Mouse (Mus musculus) embryonic facial prominence, embryonic 10.5 days (tissue): ENCODE measurements around the gene Slc12a5. TPM values are rescaled to one million over a fixed set of nuclear protein-coding genes. Genes with fewer than 3 reads are reported as not detected.

ENCODE experiments used
- polyA plus RNA-seq: library from polyadenylated mRNA; unstranded; fragments of >200 nt; fragmentation: Nextera tagmentation; extraction: Ambion mirVana; gene quantifications from 2 replicates; pipeline ENCODE4 v1.2.1, GENCODE M21; 2016

Slc12a5 gene
- polyA plus RNA-seq, 1 experiment from 2014 or later = 1.5 TPM

Other genes with a start within 250 kb of the Slc12a5 start
- not detected in 2 replicates for gene Spint5, start 245.5 kb upstream of the Slc12a5 start, polyA plus RNA-seq
- 0.87 and 0.95 TPM in 2 replicates for gene Wfdc3, start 214.9 kb upstream of the Slc12a5 start, polyA plus RNA-seq
- 85.1 and 88.8 TPM in 2 replicates for gene Dnttip1, start 214.8 kb upstream of the Slc12a5 start, polyA plus RNA-seq
- gene Ube2c, start 190.9 kb upstream of the Slc12a5 start, polyA plus RNA-seq = 571 and 605 TPM in 2 replicates
- gene Tnnc2, start 180.8 kb upstream of the Slc12a5 start, polyA plus RNA-seq = not detected in 2 replicates
- 10.7 and 11.9 TPM in 2 replicates for gene Snx21, start 175.0 kb upstream of the Slc12a5 start, polyA plus RNA-seq
- 13.9 and 15.8 TPM in 2 replicates for gene Acot8, start 155.9 kb upstream of the Slc12a5 start, polyA plus RNA-seq
- 8.5 and 8.6 TPM in 2 replicates for gene Zswim3, start 155.7 kb upstream of the Slc12a5 start, polyA plus RNA-seq
- 24.2 and 27.1 TPM in 2 replicates for gene Zswim1, start 138.1 kb upstream of the Slc12a5 start, polyA plus RNA-seq
- not detected in 2 replicates for gene Spata25, start 132.3 kb upstream of the Slc12a5 start, polyA plus RNA-seq
- 95.8 and 100 TPM in 2 replicates for gene Ctsa, start 127.9 kb upstream of the Slc12a5 start, polyA plus RNA-seq
- 4.8 and 5.4 TPM in 2 replicates for gene Neurl2, start 127.3 kb upstream of the Slc12a5 start, polyA plus RNA-seq
- 36.7 and 40.7 TPM in 2 replicates for gene Pltp, start 103.1 kb upstream of the Slc12a5 start, polyA plus RNA-seq
- gene Pcif1, start 81.5 kb upstream of the Slc12a5 start, polyA plus RNA-seq = 77.2 and 81.2 TPM in 2 replicates
- gene Zfp335, start 49.0 kb upstream of the Slc12a5 start, polyA plus RNA-seq = 17.4 and 18.2 TPM in 2 replicates
- 0.28 and 0.77 TPM in 2 replicates for gene Mmp9, start 20.0 kb upstream of the Slc12a5 start, polyA plus RNA-seq
- 98.9 TPM in 2 replicates for gene Ncoa5, start 74.1 kb downstream of the Slc12a5 start, polyA plus RNA-seq
- 5.0 and 6.2 TPM in 2 replicates for gene Cd40, start 94.8 kb downstream of the Slc12a5 start, polyA plus RNA-seq
- not detected in 2 replicates for gene 1700025C18Rik, start 129.9 kb downstream of the Slc12a5 start, polyA plus RNA-seq